Comparison of ENCODE assay signal across 8 mouse cellular contexts in the genomic region with DNA sequence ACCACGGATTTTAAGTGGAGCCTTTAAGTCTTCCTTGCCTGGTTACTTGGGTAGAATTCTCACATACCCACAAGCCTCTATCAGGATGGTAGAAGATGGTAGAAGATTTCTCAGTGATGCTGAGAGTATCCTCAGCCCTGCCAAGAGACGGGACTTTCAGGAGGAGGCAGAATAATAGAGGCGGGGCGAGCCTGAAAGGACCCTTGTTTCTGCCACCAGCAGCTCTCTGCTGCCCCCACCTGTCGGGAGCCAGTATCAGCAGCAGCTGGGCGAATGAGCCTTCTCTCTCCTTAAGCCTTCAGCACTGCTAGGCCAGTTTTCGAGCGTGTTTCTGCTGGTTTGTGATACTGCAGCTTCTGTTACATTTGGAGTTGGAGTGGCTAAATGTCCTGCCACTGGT. TPM values are rescaled to one million over a fixed set of nuclear protein-coding genes. Genes with fewer than 3 reads are reported as not detected.
A peak's percentile ranks its signal among the peaks of the same experiment; 100 is the strongest.
DNase-seq lines count a peak whose midpoint lies in the region; ATAC-seq and TF ChIP-seq lines count a peak whose summit lies in the region.

No protein-coding gene starts in this region.

- H3K4me2 ChIP-seq in forebrain, postnatal 0 days (ENCODE audit: low read depth), result no peak overlapping the region
- H3K4me2 ChIP-seq in liver, embryonic 14.5 days (ENCODE audit: low read depth), result no peak overlapping the region

- peak; percentile 69 for ATAC-seq in forebrain, postnatal 0 days
- ATAC-seq in liver, embryonic 14.5 days (ENCODE audit: insufficient read depth), result no peak

- H3K9ac ChIP-seq in forebrain, postnatal 0 days, result no peak overlapping the region
- no peak overlapping the region for H3K9ac ChIP-seq in liver, embryonic 14.5 days (replicated peaks)

- no peaks in the 10 kb centered on the region for H3K27me3 ChIP-seq in forebrain, postnatal 0 days (ENCODE audit: insufficient read depth, low read length)
- H3K27me3 ChIP-seq in liver, embryonic 14.5 days (ENCODE audit: control insufficient read depth, insufficient read depth, low read length), result no peaks in the 10 kb centered on the region

- H3K4me3 ChIP-seq in forebrain, postnatal 0 days (ENCODE audit: low read depth, low read length), result no peak overlapping the region
- no peak overlapping the region for H3K4me3 ChIP-seq in liver, embryonic 14.5 days (ENCODE audit: insufficient read depth in 1 of 2, low read depth in 2 of 2, low read length in 2 of 2)
- no peak overlapping the region for H3K4me3 ChIP-seq in olfactory bulb, adult 2 months (ENCODE audit: insufficient read depth, low read depth, low read length)

- H3K4me1 ChIP-seq in forebrain, postnatal 0 days (ENCODE audit: insufficient read depth), result no peaks in the 10 kb centered on the region
- no peaks in the 10 kb centered on the region for H3K4me1 ChIP-seq in liver, embryonic 14.5 days (replicated peaks; ENCODE audit: control insufficient read depth in 2 of 2, insufficient read depth in 2 of 2, low read length in 1 of 2)
- no peaks in the 10 kb centered on the region for H3K4me1 ChIP-seq in olfactory bulb, adult 2 months (ENCODE audit: control insufficient read depth, insufficient read depth, low read length)

- no peaks in the 10 kb centered on the region for H3K36me3 ChIP-seq in forebrain, postnatal 0 days (ENCODE audit: insufficient read depth)
- H3K36me3 ChIP-seq in liver, embryonic 14.5 days (replicated peaks; ENCODE audit: control insufficient read depth, insufficient read depth, low read depth), result no peaks in the 10 kb centered on the region

- WGBS in forebrain, postnatal 0 days, result 5% methylated on average over 8 of the region's 8 CpGs
- 8% methylated on average over 8 of the region's 8 CpGs for WGBS in liver, embryonic 14.5 days (ENCODE audit: insufficient replicate concordance)
- 3% methylated on average over 8 of the region's 8 CpGs for WGBS in olfactory bulb, adult 2 months

- no peaks in the 10 kb centered on the region for H3K9me3 ChIP-seq in forebrain, postnatal 0 days (ENCODE audit: low read length)
- no peaks in the 10 kb centered on the region for H3K9me3 ChIP-seq in liver, embryonic 14.5 days (ENCODE audit: control insufficient read depth, low read length)

- peak; percentile 77 for TF ChIP-seq CTCF in forebrain, postnatal 0 days (IDR thresholded peaks at IDR 0.05; ENCODE audit: low read depth)
- TF ChIP-seq CTCF in liver, embryonic 14.5 days (IDR thresholded peaks at IDR 0.05; ENCODE audit: low read depth), result peak; percentile 89
- peak; percentile 87 for TF ChIP-seq CTCF in olfactory bulb, adult 2 months (IDR thresholded peaks at IDR 0.05; ENCODE audit: insufficient read depth, low read depth, low read length)

- peak; percentile 41 for DNase-seq in urinary bladder, adult 2 months (ENCODE audit: low spot score)
- DNase-seq in urinary bladder, postnatal 10 days (ENCODE audit: low spot score), result no peak
- DNase-seq in brain, adult 2 months (ENCODE audit: low read depth, low spot score), result peak; percentile 68
- DNase-seq in forebrain, postnatal 0 days, result peak; percentile 75
- DNase-seq in kidney, adult 9 months, result peak; percentile 64
- DNase-seq in liver, embryonic 14.5 days (ENCODE audit: low read depth in 3 of 3, low spot score in 3 of 3), result peak in 1 of 3 experiments; percentile 27
- DNase-seq in urinary bladder, postnatal 4 days (ENCODE audit: low spot score in 2 of 2), result peak; percentile 46 to 79

- H3K27ac ChIP-seq in forebrain, postnatal 0 days (ENCODE audit: low read depth, low read length), result no peak overlapping the region
- H3K27ac ChIP-seq in liver, embryonic 14.5 days, result no peak overlapping the region
- no peak overlapping the region for H3K27ac ChIP-seq in olfactory bulb, adult 2 months (ENCODE audit: insufficient read depth, low read depth, low read length)

- TF ChIP-seq EP300 in liver, embryonic 14.5 days (IDR thresholded peaks at IDR 0.05; ENCODE audit: low read depth), result no peak

- TF ChIP-seq POLR2A in olfactory bulb, adult 2 months (IDR thresholded peaks at IDR 0.05; ENCODE audit: insufficient read depth, low read depth, low read length), result no peak

RNA-seq across cellular contexts. Expression of gene Plin1, which starts 3.5 kb away (rescaled TPM):
- polyA plus RNA-seq in urinary bladder, adult 2 months (2012; rRNA removed), result 18.0 and 30.2 TPM in 2 replicates
- total RNA-seq in forebrain, postnatal 0 days (2014; rRNA removed), result 0.31 TPM in 1 of 2 replicates, not detected in the other
- 0.21 TPM in 1 of 2 replicates, not detected in the other for polyA plus RNA-seq in forebrain, postnatal 0 days (2015; fragmentation: Nextera tagmentation; extraction: Ambion mirVana)
- polyA plus RNA-seq in liver, embryonic 14.5 days (2012; rRNA removed), result not detected in 2 replicates
- not detected in 2 replicates for polyA plus RNA-seq in liver, embryonic 14.5 days (2014; fragmentation: Nextera tagmentation; extraction: Ambion mirVana)
- polyA plus RNA-seq in olfactory bulb, adult 2 months (2012; ENCODE audit: insufficient read depth, insufficient read length, low replicate concordance, missing spikeins), result not detected in 2 replicates

RNA-seq across cellular contexts. Expression of gene Kif7, which starts 13.6 kb away (rescaled TPM):
- 4.3 TPM in 2 replicates for polyA plus RNA-seq in urinary bladder, adult 2 months (2012; rRNA removed)
- total RNA-seq in forebrain, postnatal 0 days (2014; rRNA removed), result 5.7 and 6.4 TPM in 2 replicates
- 1.4 and 2.0 TPM in 2 replicates for polyA plus RNA-seq in forebrain, postnatal 0 days (2015; fragmentation: Nextera tagmentation; extraction: Ambion mirVana)
- 0.23 and 0.56 TPM in 2 replicates for polyA plus RNA-seq in liver, embryonic 14.5 days (2012; rRNA removed)
- 0.14 and 0.15 TPM in 2 replicates for polyA plus RNA-seq in liver, embryonic 14.5 days (2014; fragmentation: Nextera tagmentation; extraction: Ambion mirVana)
- not detected in 2 replicates for polyA plus RNA-seq in olfactory bulb, adult 2 months (2012; ENCODE audit: insufficient read depth, insufficient read length, low replicate concordance, missing spikeins)

RNA-seq across cellular contexts. Expression of gene Pex11a, which starts 13.8 kb away (rescaled TPM):
- polyA plus RNA-seq in urinary bladder, adult 2 months (2012; rRNA removed), result 7.1 and 7.9 TPM in 2 replicates
- 1.3 and 2.1 TPM in 2 replicates for total RNA-seq in forebrain, postnatal 0 days (2014; rRNA removed)
- 16.9 and 17.3 TPM in 2 replicates for polyA plus RNA-seq in forebrain, postnatal 0 days (2015; fragmentation: Nextera tagmentation; extraction: Ambion mirVana)
- 0.81 and 1.1 TPM in 2 replicates for polyA plus RNA-seq in liver, embryonic 14.5 days (2012; rRNA removed)
- polyA plus RNA-seq in liver, embryonic 14.5 days (2014; fragmentation: Nextera tagmentation; extraction: Ambion mirVana), result 1.5 and 2.3 TPM in 2 replicates
- polyA plus RNA-seq in olfactory bulb, adult 2 months (2012; ENCODE audit: insufficient read depth, insufficient read length, low replicate concordance, missing spikeins), result not detected in 2 replicates

RNA-seq across cellular contexts. Expression of gene Wdr93, which starts 13.8 kb away (rescaled TPM):
- polyA plus RNA-seq in urinary bladder, adult 2 months (2012; rRNA removed), result 0.15 and 0.29 TPM in 2 replicates
- total RNA-seq in forebrain, postnatal 0 days (2014; rRNA removed), result 0.46 and 0.86 TPM in 2 replicates
- polyA plus RNA-seq in forebrain, postnatal 0 days (2015; fragmentation: Nextera tagmentation; extraction: Ambion mirVana), result 0.29 and 0.81 TPM in 2 replicates
- polyA plus RNA-seq in liver, embryonic 14.5 days (2012; rRNA removed), result 0.03 and 0.04 TPM in 2 replicates
- polyA plus RNA-seq in liver, embryonic 14.5 days (2014; fragmentation: Nextera tagmentation; extraction: Ambion mirVana), result 0.08 and 0.14 TPM in 2 replicates
- polyA plus RNA-seq in olfactory bulb, adult 2 months (2012; ENCODE audit: insufficient read depth, insufficient read length, low replicate concordance, missing spikeins), result not detected in 2 replicates

Comparison
In these comparisons a context has a peak if more than half of its experiments do, and no peak if none do; other contexts are left out.
1. RNA of gene Plin1, which starts 3.5 kb away (polyA plus RNA-seq): 18.0 to 30.2 TPM in urinary bladder, adult 2 months; not detected in liver, embryonic 14.5 days, 0.21 TPM in forebrain, postnatal 0 days and not detected in olfactory bulb, adult 2 months; every median in the first group is over 10 times any median in the second.
2. Peak in every context shown above with its lines, with median percentiles within 50 percentile points of each other: CTCF ChIP-seq.